In genomic region chr6:113443091-113443490, GRCm38 (mm10) we compare ENCODE assay signal across 7 mouse cellular contexts. TPM values are rescaled to one million over a fixed set of nuclear protein-coding genes. Genes with fewer than 3 reads are reported as not detected.
A peak's percentile ranks its signal among the peaks of the same experiment; 100 is the strongest.
DNase-seq lines count a peak whose midpoint lies in the region; ATAC-seq and TF ChIP-seq lines count a peak whose summit lies in the region.

No protein-coding gene starts in this region.

- no peak overlapping the region for H3K27ac ChIP-seq in hindbrain, embryonic 14.5 days
- no peak overlapping the region; the same call in 1 of the 2 replicates for H3K27ac ChIP-seq in midbrain, embryonic 16.5 days (ENCODE audit: low read length)

- H3K9ac ChIP-seq in hindbrain, embryonic 14.5 days, result peak overlapping the region; percentile 86
- H3K9ac ChIP-seq in midbrain, embryonic 16.5 days (ENCODE audit: low read depth, low read length), result peak overlapping the region; percentile 92

- no peak for ATAC-seq in megakaryocyte, adult 5-6 weeks (ENCODE audit: poor library complexity, severe bottlenecking)
- ATAC-seq in hindbrain, embryonic 14.5 days (ENCODE audit: low FRiP score), result no peak
- no peak for ATAC-seq in midbrain, embryonic 16.5 days

- peaks cover 34% of the 10 kb centered on the region for H3K4me1 ChIP-seq in megakaryocyte, embryonic 14.5 days
- peaks cover 12% of the 10 kb centered on the region for H3K4me1 ChIP-seq in hindbrain, embryonic 14.5 days (replicated peaks; ENCODE audit: control insufficient read depth, insufficient read depth, low read length)
- H3K4me1 ChIP-seq in midbrain, embryonic 16.5 days (ENCODE audit: control insufficient read depth, insufficient read depth, low read length), result peaks cover 11% of the 10 kb centered on the region

- DNase-seq in brain, embryonic 14.5 days (ENCODE audit: low read depth), result peak; percentile 18
- DNase-seq in hindbrain, embryonic 14.5 days (ENCODE audit: low spot score), result no peak
- no peak for DNase-seq in right cerebral cortex, postnatal 14 days
- DNase-seq in right cerebral cortex, postnatal 25 days, result no peak

- H3K4me3 ChIP-seq in megakaryocyte, embryonic 14.5 days (replicated peaks), result peak overlapping the region; percentile 99
- H3K4me3 ChIP-seq in hindbrain, embryonic 14.5 days (replicated peaks; ENCODE audit: low read length), result peak overlapping the region; percentile 75
- peak overlapping the region; percentile 71 for H3K4me3 ChIP-seq in midbrain, embryonic 16.5 days (ENCODE audit: low read depth, low read length)

- H3K9me3 ChIP-seq in megakaryocyte, embryonic 14.5 days, result no peaks in the 10 kb centered on the region
- no peaks in the 10 kb centered on the region for H3K9me3 ChIP-seq in hindbrain, embryonic 14.5 days (ENCODE audit: control insufficient read depth, low read length)
- H3K9me3 ChIP-seq in midbrain, embryonic 16.5 days (replicated peaks; ENCODE audit: control insufficient read depth, low read length, poor library complexity, severe bottlenecking), result no peaks in the 10 kb centered on the region

- H3K27me3 ChIP-seq in megakaryocyte, embryonic 14.5 days (replicated peaks), result no peaks in the 10 kb centered on the region
- H3K27me3 ChIP-seq in hindbrain, embryonic 14.5 days (ENCODE audit: control insufficient read depth, insufficient read depth, low read length), result no peaks in the 10 kb centered on the region
- no peaks in the 10 kb centered on the region for H3K27me3 ChIP-seq in midbrain, embryonic 16.5 days (ENCODE audit: control insufficient read depth, insufficient read depth, low read depth, low read length)

- no peak for TF ChIP-seq POLR2A in brain, embryonic 14.5 days (IDR thresholded peaks at IDR 0.05; ENCODE audit: borderline replicate concordance, extremely low read depth, insufficient read depth, insufficient read length, poor library complexity, severe bottlenecking)

- WGBS in hindbrain, embryonic 14.5 days, result 56% methylated on average over 12 of the region's 12 CpGs
- 46% methylated on average over 12 of the region's 12 CpGs for WGBS in midbrain, embryonic 16.5 days

- peak overlapping the region; percentile 80 for H3K4me2 ChIP-seq in hindbrain, embryonic 14.5 days (replicated peaks)
- H3K4me2 ChIP-seq in midbrain, embryonic 16.5 days (ENCODE audit: low read length), result peak overlapping the region; percentile 76

- TF ChIP-seq CTCF in brain, embryonic 14.5 days (IDR thresholded peaks at IDR 0.05; ENCODE audit: borderline replicate concordance, extremely low read depth, insufficient read depth, insufficient read length), result peak; percentile 13; the same call in 1 of the 2 replicates

- H3K36me3 ChIP-seq in megakaryocyte, embryonic 14.5 days (replicated peaks; ENCODE audit: low read length), result peaks cover 28% of the 10 kb centered on the region
- H3K36me3 ChIP-seq in hindbrain, embryonic 14.5 days (replicated peaks; ENCODE audit: control insufficient read depth, insufficient read depth), result peaks cover 20% of the 10 kb centered on the region
- H3K36me3 ChIP-seq in midbrain, embryonic 16.5 days (ENCODE audit: control insufficient read depth, insufficient read depth, low read length), result peaks cover 10% of the 10 kb centered on the region

RNA-seq across cellular contexts. Expression of gene Jagn1, which starts 0.7 kb away (rescaled TPM):
- polyA plus RNA-seq in megakaryocyte, embryonic 14.5 days (2012; ENCODE audit: insufficient read depth, low replicate concordance), result 1.5 and 10.3 TPM in 2 replicates
- 34.2 and 43.6 TPM in 2 replicates for total RNA-seq in megakaryocyte, adult 5-6 weeks (2015)
- 11.0 and 12.7 TPM in 2 replicates for total RNA-seq in megakaryocyte, adult 5-6 weeks (2017)
- 60.1 and 71.0 TPM in 2 replicates for polyA plus RNA-seq in brain, embryonic 14.5 days (2012; rRNA removed)
- 87.9 and 88.5 TPM in 2 replicates for polyA plus RNA-seq in hindbrain, embryonic 14.5 days (2014; fragmentation: Nextera tagmentation; extraction: Ambion mirVana)
- 96.5 and 96.6 TPM in 2 replicates for polyA plus RNA-seq in midbrain, embryonic 16.5 days (2015; fragmentation: Nextera tagmentation; extraction: Ambion mirVana)

RNA-seq across cellular contexts. Expression of gene Cidec, which starts 7.5 kb away (rescaled TPM):
- polyA plus RNA-seq in megakaryocyte, embryonic 14.5 days (2012; ENCODE audit: insufficient read depth, low replicate concordance), result not detected in 2 replicates
- not detected in 2 replicates for total RNA-seq in megakaryocyte, adult 5-6 weeks (2015)
- total RNA-seq in megakaryocyte, adult 5-6 weeks (2017), result not detected in 2 replicates
- 0.07 and 0.16 TPM in 2 replicates for polyA plus RNA-seq in brain, embryonic 14.5 days (2012; rRNA removed)
- not detected in 2 replicates for polyA plus RNA-seq in hindbrain, embryonic 14.5 days (2014; fragmentation: Nextera tagmentation; extraction: Ambion mirVana)
- not detected in 2 replicates for polyA plus RNA-seq in midbrain, embryonic 16.5 days (2015; fragmentation: Nextera tagmentation; extraction: Ambion mirVana)

RNA-seq across cellular contexts. Expression of gene Il17re, which starts 15.2 kb away (rescaled TPM):
- 1.0 TPM in 1 of 2 replicates, not detected in the other for polyA plus RNA-seq in megakaryocyte, embryonic 14.5 days (2012; ENCODE audit: insufficient read depth, low replicate concordance)
- not detected in 2 replicates for total RNA-seq in megakaryocyte, adult 5-6 weeks (2015)
- not detected in 2 replicates for total RNA-seq in megakaryocyte, adult 5-6 weeks (2017)
- polyA plus RNA-seq in brain, embryonic 14.5 days (2012; rRNA removed), result 0.47 and 0.63 TPM in 2 replicates
- 0.27 and 0.31 TPM in 2 replicates for polyA plus RNA-seq in hindbrain, embryonic 14.5 days (2014; fragmentation: Nextera tagmentation; extraction: Ambion mirVana)
- polyA plus RNA-seq in midbrain, embryonic 16.5 days (2015; fragmentation: Nextera tagmentation; extraction: Ambion mirVana), result 0.16 TPM in 1 of 2 replicates, not detected in the other

RNA-seq across cellular contexts. Expression of gene Rpusd3, which starts 24.0 kb away (rescaled TPM):
- polyA plus RNA-seq in megakaryocyte, embryonic 14.5 days (2012; ENCODE audit: insufficient read depth, low replicate concordance), result 76.2 and 91.3 TPM in 2 replicates
- total RNA-seq in megakaryocyte, adult 5-6 weeks (2015), result 2.5 and 6.2 TPM in 2 replicates
- 2.5 and 3.0 TPM in 2 replicates for total RNA-seq in megakaryocyte, adult 5-6 weeks (2017)
- polyA plus RNA-seq in brain, embryonic 14.5 days (2012; rRNA removed), result 27.6 and 50.7 TPM in 2 replicates
- polyA plus RNA-seq in hindbrain, embryonic 14.5 days (2014; fragmentation: Nextera tagmentation; extraction: Ambion mirVana), result 15.0 and 19.0 TPM in 2 replicates
- 15.5 and 20.3 TPM in 2 replicates for polyA plus RNA-seq in midbrain, embryonic 16.5 days (2015; fragmentation: Nextera tagmentation; extraction: Ambion mirVana)

RNA-seq across cellular contexts. Expression of gene Il17rc, which starts 28.1 kb away (rescaled TPM):
- polyA plus RNA-seq in megakaryocyte, embryonic 14.5 days (2012; ENCODE audit: insufficient read depth, low replicate concordance), result 0.25 TPM in 1 of 2 replicates, not detected in the other
- total RNA-seq in megakaryocyte, adult 5-6 weeks (2015), result not detected in 2 replicates
- not detected in 2 replicates for total RNA-seq in megakaryocyte, adult 5-6 weeks (2017)
- 2.7 and 3.3 TPM in 2 replicates for polyA plus RNA-seq in brain, embryonic 14.5 days (2012; rRNA removed)
- 2.4 and 3.0 TPM in 2 replicates for polyA plus RNA-seq in hindbrain, embryonic 14.5 days (2014; fragmentation: Nextera tagmentation; extraction: Ambion mirVana)
- polyA plus RNA-seq in midbrain, embryonic 16.5 days (2015; fragmentation: Nextera tagmentation; extraction: Ambion mirVana), result 2.7 and 4.3 TPM in 2 replicates
